Mouse (Mus musculus) hindbrain, embryonic 14.5 days (tissue): ENCODE results near the gene Slc30a9. TPM values are rescaled to one million over a fixed set of nuclear protein-coding genes. Genes with fewer than 3 reads are reported as not detected.

Source experiments
- ATAC-seq: fragments of 200-750 bp; cut with Nextera tagmentation; 2 replicates; pipeline ENCODE4 v1.8.0; 2017; ENCODE audit warnings: moderate number of reproducible peaks, mild to moderate bottlenecking, moderate TSS enrichment, moderate library complexity; ENCODE audit not compliant: low FRiP score
- DNase-seq: peaks from one replicate; pipeline ENCODE4 v3.0.0-alpha.2; 2015; ENCODE audit warnings: low spot score
- H3K27ac ChIP-seq: fragments of 300-500 bp; sonication (generic); 2 replicates; pipeline ENCODE4 v1.5.1; 2014; ENCODE audit warnings: mild to moderate bottlenecking, moderate library complexity
- H3K27me3 ChIP-seq: fragments of 300-500 bp; sonication (generic); 2 replicates; pipeline ENCODE4 v1.6.1; 2014; ENCODE audit warnings: mild to moderate bottlenecking, low read length, mixed read lengths; ENCODE audit not compliant: control insufficient read depth, insufficient read depth
- H3K36me3 ChIP-seq: fragments of 300-500 bp; sonication (generic); replicated peaks from 2 replicates; pipeline ENCODE4 v1.6.1; 2014; ENCODE audit not compliant: control insufficient read depth, insufficient read depth
- H3K4me1 ChIP-seq: fragments of 300-500 bp; sonication (generic); replicated peaks from 2 replicates; pipeline ENCODE4 v1.6.1; 2014; ENCODE audit warnings: antibody characterized with exemption, low read length, mixed read lengths; ENCODE audit not compliant: control insufficient read depth, insufficient read depth
- H3K4me2 ChIP-seq: fragments of 300-500 bp; sonication (generic); replicated peaks from 2 replicates; pipeline ENCODE4 v1.6.1; 2014; ENCODE audit warnings: mild to moderate bottlenecking, moderate library complexity
- H3K4me3 ChIP-seq: fragments of 300-500 bp; sonication (generic); replicated peaks from 2 replicates; pipeline ENCODE4 v1.5.1; 2014; ENCODE audit warnings: mild to moderate bottlenecking, low read length
- H3K9ac ChIP-seq: fragments of 300-500 bp; sonication (generic); 2 replicates; pipeline ENCODE4 v1.6.1; 2014
- H3K9me3 ChIP-seq: fragments of 300-500 bp; sonication (generic); 2 replicates; pipeline ENCODE4 v1.6.1; 2016; ENCODE audit warnings: low read length; ENCODE audit not compliant: control insufficient read depth
- WGBS: fragments of 180-500 bp; shearing (Covaris S2); extraction: QIAGEN DNeasy Blood & Tissue Kit; methylation state at CpG from one replicate; pipeline ENCODE4 v1.1.7; 2014; 5-methylcytosine and 5-hydroxymethylcytosine counted together
- polyA plus RNA-seq: library from polyadenylated mRNA; unstranded; fragments of >200 nt; fragmentation: Nextera tagmentation; extraction: Ambion mirVana; gene quantifications from 2 replicates; pipeline ENCODE4 v1.2.1, GENCODE M21; 2014

Gene Slc30a9
- polyA plus RNA-seq, 1 experiment from 2014 or later: 183 TPM

DNA sequence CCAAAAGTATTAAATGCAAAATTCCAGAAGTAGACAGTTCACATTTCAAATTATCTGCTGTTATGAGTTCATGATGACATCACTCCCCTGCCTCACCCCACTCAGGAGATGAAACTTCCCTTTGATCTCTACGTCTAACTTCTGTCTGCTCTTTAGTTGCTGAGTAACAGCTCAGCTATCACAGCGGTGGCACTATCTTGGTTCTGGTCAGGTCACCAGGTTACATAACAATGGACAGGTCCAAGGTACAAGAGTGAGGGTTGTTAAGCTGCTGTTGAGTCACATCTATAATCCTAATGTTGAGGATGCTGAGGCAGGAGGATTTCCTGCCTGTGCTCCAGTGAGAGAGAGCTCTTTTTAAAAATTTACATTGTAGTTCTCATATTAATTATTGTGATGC is 56.2 kb downstream of the Slc30a9 start:
- no peak for DNase-seq
- H3K27ac ChIP-seq: no peak overlapping the region
- H3K4me3 ChIP-seq: no peak overlapping the region
- no peaks in the 10 kb centered on the region for H3K36me3 ChIP-seq
- no peak for ATAC-seq
- 84% methylated on average over 2 of the region's 2 CpGs for WGBS
- H3K4me2 ChIP-seq: no peak overlapping the region
- H3K9ac ChIP-seq: no peak overlapping the region
- H3K4me1 ChIP-seq: no peaks in the 10 kb centered on the region
- no peaks in the 10 kb centered on the region for H3K27me3 ChIP-seq
- no peaks in the 10 kb centered on the region; the same call in 1 of the 2 replicates for H3K9me3 ChIP-seq

DNA sequence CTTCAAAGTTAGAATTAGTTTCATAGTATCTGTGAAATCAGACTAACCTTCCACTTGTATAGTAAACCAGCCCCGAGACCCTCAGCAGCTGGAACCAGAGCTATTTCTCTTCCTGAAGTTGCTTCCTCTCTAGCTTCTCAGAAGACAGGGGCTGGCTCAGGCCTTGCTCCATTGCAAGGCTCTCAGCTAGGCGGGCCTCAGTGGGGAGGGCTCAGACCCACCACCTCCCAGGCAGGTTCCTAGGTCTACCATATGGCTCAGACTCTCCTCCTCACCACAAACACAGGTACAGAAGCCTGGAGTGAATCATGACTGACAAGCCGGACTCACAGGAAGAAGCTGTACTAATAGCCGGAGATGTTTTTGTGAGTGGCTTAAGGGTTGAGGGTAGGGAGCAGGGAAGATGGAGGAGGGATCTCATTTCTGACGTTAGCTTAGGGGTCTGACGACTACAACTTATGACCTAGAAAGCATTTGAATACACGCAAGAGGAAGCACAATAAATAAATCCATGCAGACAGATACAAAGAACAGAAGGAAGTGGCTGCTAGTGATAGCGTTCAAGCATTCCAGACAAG is 70.4 kb downstream of the Slc30a9 start:
- no peak overlapping the region for H3K4me3 ChIP-seq
- no peaks in the 10 kb centered on the region for H3K4me1 ChIP-seq
- no peak for ATAC-seq
- no peak for DNase-seq
- no peaks in the 10 kb centered on the region for H3K27me3 ChIP-seq
- H3K4me2 ChIP-seq: no peak overlapping the region
- H3K9ac ChIP-seq: no peak overlapping the region
- 85% methylated on average over 8 of the region's 8 CpGs for WGBS
- H3K9me3 ChIP-seq: no peaks in the 10 kb centered on the region
- no peaks in the 10 kb centered on the region for H3K36me3 ChIP-seq
- no peak overlapping the region for H3K27ac ChIP-seq

DNA sequence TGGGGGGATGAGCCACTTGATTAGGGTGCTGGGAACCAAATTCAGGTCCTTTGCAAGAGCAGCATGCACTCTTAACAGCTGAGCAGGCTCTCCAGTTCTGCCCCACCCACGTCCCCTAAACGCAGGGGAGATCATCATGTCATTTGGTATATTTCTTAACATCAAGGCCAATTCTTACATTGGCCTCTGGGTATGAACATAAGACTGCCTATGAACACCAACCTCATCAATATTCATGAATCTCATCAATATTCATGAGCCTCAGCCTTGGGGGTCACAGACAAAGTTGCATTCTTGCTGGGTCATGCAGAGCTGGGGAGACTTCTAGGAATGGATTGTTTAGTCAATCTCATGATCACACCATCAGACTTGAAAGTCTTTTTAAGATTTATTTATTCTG is 74.9 kb downstream of the Slc30a9 start:
- no peak overlapping the region for H3K4me2 ChIP-seq
- no peaks in the 10 kb centered on the region for H3K4me1 ChIP-seq
- H3K27ac ChIP-seq: no peak overlapping the region
- ATAC-seq (no peak), DNase-seq (no peak)
- 41% methylated on average over 2 of the region's 2 CpGs for WGBS
- H3K36me3 ChIP-seq: no peaks in the 10 kb centered on the region
- H3K4me3 ChIP-seq: no peak overlapping the region
- no peaks in the 10 kb centered on the region for H3K27me3 ChIP-seq
- H3K9ac ChIP-seq: no peak overlapping the region
- H3K9me3 ChIP-seq: no peaks in the 10 kb centered on the region

DNA sequence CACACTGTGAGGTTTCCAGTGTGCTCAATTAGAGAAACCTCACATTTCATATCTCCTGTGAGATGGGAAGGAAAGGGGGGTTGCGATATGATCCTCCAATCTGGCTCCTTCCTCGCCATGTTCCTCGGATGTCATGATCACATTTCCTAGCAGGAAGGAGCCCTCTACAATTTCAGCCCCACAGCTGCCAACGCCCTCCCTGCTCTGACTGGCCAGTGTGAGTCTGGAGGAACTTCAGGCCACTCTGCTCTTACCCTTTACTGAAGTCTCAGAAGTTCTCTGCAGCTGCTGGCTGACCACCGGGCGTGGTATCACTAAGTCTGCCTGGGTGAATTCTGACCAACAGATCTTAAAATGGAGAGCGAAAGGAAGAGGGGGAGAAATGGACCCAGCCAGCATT is 75.8 kb downstream of the Slc30a9 start:
- Histone ChIP-seq H3K9me3 (no peaks in the 10 kb centered on the region), H3K4me2 (no peak overlapping the region), H3K36me3 (no peaks in the 10 kb centered on the region), H3K4me3 (no peak overlapping the region), H3K4me1 (no peaks in the 10 kb centered on the region), H3K27ac (no peak overlapping the region), H3K27me3 (no peaks in the 10 kb centered on the region), H3K9ac (no peak overlapping the region)
- WGBS: 95% methylated on average over 7 of the region's 7 CpGs
- no peak for ATAC-seq
- DNase-seq: no peak

DNA sequence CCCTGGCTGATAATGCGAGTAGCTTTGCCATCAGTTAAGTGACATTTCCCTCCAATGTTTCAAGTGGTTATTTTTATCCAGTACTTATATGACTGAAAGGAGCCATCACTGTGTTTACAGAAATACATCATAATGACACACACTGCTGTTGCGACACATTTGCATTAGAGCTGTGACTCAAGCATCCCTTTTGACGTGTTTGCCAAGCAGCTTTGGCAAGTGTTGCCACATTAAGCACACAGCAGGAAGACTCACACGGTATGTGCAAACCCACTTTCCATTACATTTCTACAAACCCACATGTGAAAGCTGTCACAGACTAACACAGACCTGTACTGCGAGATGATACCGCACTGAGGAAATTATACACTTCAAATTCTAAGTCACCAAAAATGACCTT is 87.2 kb downstream of the Slc30a9 start:
- WGBS: 87% methylated on average over 6 of the region's 6 CpGs
- H3K36me3 ChIP-seq: peaks cover 27% of the 10 kb centered on the region

DNA sequence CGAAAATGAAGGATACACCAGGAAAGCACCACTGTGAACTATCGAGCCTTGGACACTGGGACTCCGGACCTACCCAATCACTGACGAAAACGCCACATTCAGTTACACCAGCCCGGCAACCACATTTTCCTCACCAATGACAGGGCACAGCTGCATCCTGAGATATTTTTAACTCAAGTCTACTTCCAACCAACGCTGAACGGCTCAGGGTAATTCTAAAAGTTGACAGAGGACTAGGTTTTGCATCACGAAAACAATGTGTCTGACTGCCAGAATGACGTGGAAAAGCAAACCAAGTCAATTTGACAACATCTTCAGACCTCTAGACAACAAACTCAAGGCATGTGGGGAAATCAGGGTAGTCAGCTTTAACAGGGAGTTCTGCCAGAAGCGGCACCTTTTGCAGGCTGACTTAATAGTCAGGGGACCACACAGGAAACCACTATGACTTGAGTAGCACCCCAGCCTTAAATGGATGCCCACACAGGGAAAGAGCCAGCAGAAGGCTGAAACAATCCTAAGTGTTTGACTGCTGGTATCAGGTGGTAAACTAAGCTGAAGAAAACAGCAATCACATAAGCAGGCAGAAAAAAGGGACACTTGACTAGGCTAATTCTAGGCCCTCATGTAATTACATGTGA is 88.6 kb downstream of the Slc30a9 start:
- H3K4me2 ChIP-seq: no peak overlapping the region
- H3K9me3 ChIP-seq: no peaks in the 10 kb centered on the region
- no peaks in the 10 kb centered on the region for H3K4me1 ChIP-seq
- H3K4me3 ChIP-seq: no peak overlapping the region
- peaks cover 28% of the 10 kb centered on the region for H3K36me3 ChIP-seq
- no peak overlapping the region for H3K27ac ChIP-seq
- H3K9ac ChIP-seq: no peak overlapping the region
- DNase-seq: no peak
- WGBS: 88% methylated on average over 11 of the region's 11 CpGs
- no peaks in the 10 kb centered on the region for H3K27me3 ChIP-seq
- ATAC-seq: no peak

More for the DNA sequence above, 87.2 kb downstream of the Slc30a9 start:
- Histone ChIP-seq H3K27me3 (no peaks in the 10 kb centered on the region), H3K4me2 (no peak overlapping the region), H3K4me3 (no peak overlapping the region), H3K27ac (no peak overlapping the region), H3K4me1 (no peaks in the 10 kb centered on the region), H3K9ac (no peak overlapping the region), H3K9me3 (no peaks in the 10 kb centered on the region)
- ATAC-seq (no peak), DNase-seq (no peak)

DNA sequence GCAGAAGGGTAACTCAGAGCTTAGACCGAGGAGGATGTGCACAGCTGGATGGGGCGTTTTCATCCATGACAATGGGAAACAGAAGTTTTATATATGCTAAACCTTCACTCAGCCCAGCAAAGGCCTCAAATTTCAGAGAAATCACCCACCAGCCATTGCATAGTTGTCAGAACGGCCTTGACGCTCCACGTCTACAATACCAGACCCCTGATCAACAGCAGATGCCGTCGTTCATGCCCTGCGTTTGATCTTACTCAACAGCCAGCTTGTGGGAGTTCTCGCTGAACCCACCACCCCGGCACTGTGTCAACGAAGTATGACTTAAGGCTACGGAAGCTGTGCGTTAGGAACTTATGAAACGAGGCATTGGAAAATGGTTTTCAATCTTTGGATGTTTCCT is 90.4 kb downstream of the Slc30a9 start:
- no peak for DNase-seq
- H3K27me3 ChIP-seq: no peaks in the 10 kb centered on the region
- WGBS: 91% methylated on average over 14 of the region's 14 CpGs

DNA sequence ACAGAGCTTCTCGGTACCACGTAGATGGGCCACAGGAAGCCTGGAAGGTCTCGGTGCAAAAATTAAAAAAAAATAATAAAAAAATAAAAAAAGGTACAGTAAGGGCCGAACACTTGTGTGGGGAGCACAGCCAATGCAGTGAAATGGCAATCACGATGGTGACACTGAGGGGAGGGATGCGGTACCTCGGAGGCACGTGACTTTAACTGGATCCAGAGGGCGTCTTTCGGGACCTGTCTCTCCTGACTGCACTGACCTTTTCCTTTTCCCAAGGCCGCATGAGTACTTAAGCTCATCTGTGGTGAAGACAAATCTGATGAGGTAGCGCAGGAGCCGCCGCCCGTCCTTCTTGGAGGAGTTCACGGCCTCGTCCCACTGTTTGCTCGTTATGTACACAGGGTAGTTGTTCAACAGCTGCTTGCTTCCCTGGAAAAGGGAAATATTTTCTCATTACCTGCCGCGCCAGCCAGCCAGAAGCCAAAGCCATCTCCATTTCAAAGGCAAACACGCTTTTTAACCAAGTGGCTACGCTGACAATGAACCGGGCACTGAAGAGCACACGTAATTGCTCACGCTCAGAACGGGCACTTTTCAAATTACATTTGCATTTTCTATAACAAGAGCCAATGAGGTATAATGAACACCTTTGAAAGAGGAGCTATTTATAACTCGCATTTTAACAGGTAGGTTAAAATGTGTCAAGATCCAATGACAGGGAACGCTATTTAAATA is 93.3 kb downstream of the Slc30a9 start:
- no peak for DNase-seq

More for the DNA sequence above, 90.4 kb downstream of the Slc30a9 start:
- ATAC-seq: no peak
- H3K27ac ChIP-seq: no peak overlapping the region
- no peaks in the 10 kb centered on the region for H3K4me1 ChIP-seq
- no peaks in the 10 kb centered on the region for H3K9me3 ChIP-seq
- H3K4me2 ChIP-seq: no peak overlapping the region
- peaks cover 28% of the 10 kb centered on the region for H3K36me3 ChIP-seq
- no peak overlapping the region for H3K9ac ChIP-seq
- no peak overlapping the region for H3K4me3 ChIP-seq

DNA sequence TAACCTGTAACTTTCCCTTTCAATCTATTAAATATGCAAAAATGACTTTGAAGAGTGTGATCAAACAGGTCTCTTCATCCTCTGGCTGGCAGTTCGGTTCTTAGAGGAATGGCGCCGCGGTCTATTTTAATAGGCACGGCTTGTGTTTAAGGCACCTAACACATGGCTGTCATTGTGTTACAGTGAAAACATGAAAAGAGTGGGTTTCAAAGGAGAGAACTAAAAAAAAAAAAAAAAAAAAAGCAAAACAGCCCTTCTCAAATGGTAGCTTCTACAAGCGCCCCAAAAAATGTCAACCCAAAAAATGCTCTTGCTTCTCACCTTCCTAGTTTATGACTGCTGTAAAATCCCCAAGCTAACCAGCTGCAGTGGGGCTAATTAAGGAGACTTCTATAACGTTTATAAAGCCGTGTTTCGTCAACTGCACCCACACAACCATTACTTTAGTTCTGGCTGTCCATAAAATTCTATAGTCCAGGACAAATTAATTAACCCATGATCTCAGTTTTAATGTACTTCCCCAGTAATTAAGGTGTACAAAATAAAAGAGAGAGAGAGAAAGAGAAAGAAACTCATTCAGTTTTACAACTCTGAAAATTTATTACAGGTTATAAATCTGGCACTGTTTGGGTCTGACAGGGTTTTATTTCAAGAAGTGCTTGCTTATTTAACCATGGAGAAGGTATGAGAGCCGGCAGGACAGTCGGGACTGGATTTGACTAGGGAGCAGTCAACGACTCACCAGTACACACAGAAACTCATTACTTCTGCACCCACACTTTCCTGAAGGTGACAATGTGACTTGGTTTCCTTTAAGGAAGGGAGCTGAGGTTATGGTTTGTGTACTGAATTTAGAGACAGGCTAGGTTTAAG is 94.1 kb downstream of the Slc30a9 start:
- 81% methylated on average over 12 of the region's 12 CpGs for WGBS
- no peak overlapping the region for H3K27ac ChIP-seq
- ATAC-seq: no peak

More for the DNA sequence above, 93.3 kb downstream of the Slc30a9 start:
- Histone ChIP-seq H3K27me3 (no peaks in the 10 kb centered on the region), H3K36me3 (peaks cover 40% of the 10 kb centered on the region), H3K27ac (no peak overlapping the region), H3K4me1 (no peaks in the 10 kb centered on the region), H3K4me2 (no peak overlapping the region), H3K4me3 (no peak overlapping the region), H3K9me3 (no peaks in the 10 kb centered on the region), H3K9ac (no peak overlapping the region)
- 80% methylated on average over 28 of the region's 28 CpGs for WGBS
- no peak for ATAC-seq

More for the DNA sequence above, 94.1 kb downstream of the Slc30a9 start:
- Histone ChIP-seq H3K36me3 (peaks cover 42% of the 10 kb centered on the region), H3K4me3 (no peak overlapping the region), H3K9me3 (no peaks in the 10 kb centered on the region), H3K27me3 (no peaks in the 10 kb centered on the region), H3K4me2 (no peak overlapping the region), H3K9ac (no peak overlapping the region), H3K4me1 (no peaks in the 10 kb centered on the region)
- no peak for DNase-seq
